Mouse (Mus musculus) megakaryocyte progenitor cell, adult 5-6 weeks (primary cell): ENCODE measurements around the gene Stox2. TPM values are rescaled to one million over a fixed set of nuclear protein-coding genes. Genes with fewer than 3 reads are reported as not detected.

Experiments
- ATAC-seq: replicated peaks from 2 replicates; pipeline ENCODE4 v1.8.0; 2016; ENCODE audit warnings: mild to moderate bottlenecking, moderate TSS enrichment, inconsistent platforms; ENCODE audit not compliant: poor library complexity
- total RNA-seq, 2 experiments: library from RNA; stranded (forward) in 1 of 2; stranded (reverse) in 1 of 2; fragments of 157-497, 149-512 nt in 1 of 2; fragments of 200-1000 nt in 1 of 2; gene quantifications; 2 replicates each; pipeline versions ENCODE4 v1.2.3 to v1.2.4; 2015 to 2017

Gene Stox2
- total RNA-seq, 2 experiments from 2014 or later = 0.67 to 1.7 TPM

DNA sequence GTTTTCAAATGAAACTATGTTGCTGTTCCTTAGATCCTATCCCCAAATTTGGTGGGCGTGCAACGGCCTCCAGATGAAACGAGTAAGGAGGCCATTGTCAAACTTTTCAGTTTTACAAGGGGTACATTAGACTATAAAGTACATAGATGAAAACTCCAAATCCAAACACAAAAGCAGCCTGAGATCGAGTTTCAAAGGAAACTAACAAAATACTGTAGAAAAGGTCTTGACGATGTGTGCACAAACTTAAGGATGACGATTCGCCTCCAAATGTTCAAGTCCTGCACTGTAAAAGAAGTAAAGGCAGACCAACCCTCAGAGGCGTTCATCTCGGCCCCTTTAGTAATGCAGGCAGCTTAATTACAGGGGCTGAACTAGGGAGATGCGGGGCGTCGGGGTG lies 34.8 kb downstream of the Stox2 start:
- ATAC-seq = no peak

DNA sequence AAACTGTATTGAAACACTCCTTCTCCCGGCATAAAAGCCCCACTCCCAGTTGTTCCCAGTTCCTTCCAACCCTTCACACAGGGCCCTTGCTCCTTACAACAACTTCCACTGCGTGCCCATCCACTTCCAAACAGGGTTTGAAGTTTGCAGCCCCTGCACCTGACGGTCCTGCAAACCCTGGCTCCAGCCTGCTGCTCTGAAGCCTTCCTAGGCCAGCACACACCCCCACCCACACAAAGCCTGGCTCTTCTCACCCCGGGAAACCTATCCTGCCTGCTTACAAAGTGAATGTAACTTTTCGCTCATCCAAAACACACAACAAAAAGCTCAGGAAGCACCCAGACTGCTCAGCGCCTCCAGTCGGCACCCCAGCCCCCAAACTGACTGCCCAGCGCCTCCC lies 37.1 kb downstream of the Stox2 start:
- ATAC-seq = no peak

DNA sequence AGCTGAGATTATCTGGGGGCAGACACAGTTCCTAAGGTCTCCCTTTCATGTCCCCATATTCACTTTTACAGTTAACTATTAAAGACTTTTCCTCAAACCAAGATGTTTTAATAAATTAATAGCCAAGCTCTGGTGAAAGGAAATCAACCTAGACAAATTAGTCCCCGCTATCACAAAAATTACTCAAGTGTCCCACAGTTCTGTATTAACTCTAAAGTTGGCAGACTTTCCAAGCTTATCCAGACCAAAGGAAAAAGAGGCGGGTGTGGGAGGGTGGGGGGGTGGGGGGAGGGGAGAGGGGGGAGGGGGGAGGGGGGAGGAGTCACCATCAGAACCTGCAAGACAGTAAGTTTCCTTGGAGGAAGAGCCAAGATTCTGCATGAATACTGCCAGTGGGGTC lies 41.3 kb downstream of the Stox2 start:
- no peak for ATAC-seq

DNA sequence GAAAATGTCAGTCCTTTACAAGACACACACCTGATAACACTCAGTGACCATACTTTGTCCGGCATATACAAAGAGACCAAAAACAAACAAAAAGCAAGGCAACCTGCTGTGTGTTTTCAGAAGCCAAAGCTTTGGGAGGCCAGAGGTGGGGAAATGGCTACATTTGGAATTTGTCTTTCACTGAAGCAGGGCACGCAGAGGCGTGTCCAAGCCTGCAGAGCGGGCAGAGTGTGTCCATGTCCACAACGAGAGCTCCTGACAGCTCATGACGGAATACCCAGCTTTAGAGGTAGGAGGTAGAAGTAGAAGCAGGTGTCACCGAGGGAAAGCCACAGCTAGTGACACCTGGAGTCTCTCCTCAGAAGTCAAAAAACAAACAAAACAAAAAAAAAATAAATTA lies 53.2 kb downstream of the Stox2 start:
- ATAC-seq = no peak

DNA sequence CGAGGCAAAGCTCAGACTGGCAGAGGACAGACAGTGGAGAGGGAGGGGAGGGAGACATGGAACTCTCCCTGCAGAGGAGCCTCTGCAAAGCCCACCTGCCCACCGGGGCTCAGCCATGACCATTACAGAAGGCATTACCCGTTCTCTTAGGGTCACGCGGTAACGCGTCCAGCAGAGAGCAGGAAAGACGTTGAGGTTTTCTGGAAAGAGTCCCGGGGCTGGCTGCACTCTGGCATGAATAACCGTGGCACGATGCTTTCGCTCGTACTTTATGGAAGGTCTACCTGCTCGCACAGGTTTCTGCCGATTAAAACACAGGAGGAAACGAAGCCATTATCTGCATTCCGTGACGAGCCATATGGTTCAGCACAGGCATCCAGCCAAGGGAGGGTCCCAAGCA lies 53.9 kb downstream of the Stox2 start:
- no peak for ATAC-seq

DNA sequence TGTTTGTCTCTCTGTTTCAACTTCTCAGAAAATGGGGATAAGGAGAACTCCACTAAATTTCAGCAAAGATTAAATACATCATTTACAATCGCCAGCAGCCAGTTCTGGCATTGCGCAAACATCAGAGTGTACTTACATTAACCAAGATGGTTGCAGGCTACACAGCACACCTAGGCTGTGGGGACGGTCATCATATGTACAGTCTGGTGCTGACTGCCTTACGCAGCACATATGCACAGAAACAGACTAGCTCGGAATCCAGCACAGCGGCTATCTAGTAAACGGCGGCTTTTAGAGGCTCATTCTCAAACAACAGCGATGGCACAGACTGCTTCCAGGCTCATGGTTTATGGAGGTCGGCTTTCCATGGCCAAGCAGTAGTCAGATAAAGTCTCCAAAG lies 54.3 kb downstream of the Stox2 start:
- no peak for ATAC-seq

DNA sequence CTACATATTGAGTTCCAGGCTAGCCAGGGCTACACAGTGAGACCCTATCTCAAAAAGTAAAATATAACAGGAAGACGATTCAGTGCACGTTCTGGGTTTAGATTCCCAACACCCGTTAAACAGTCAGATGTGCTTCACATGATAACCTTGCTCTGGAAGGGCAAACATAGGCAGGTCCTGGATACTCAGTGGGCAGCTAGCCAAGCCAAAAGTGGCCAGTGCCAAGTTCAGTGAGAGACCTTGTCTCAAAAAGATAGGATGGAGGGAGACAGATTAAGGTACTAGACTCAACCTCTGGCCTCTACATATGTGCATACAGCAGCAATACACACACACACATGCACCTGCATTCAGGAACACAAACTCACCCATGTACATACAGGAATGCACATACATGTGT lies 56.7 kb downstream of the Stox2 start:
- ATAC-seq = no peak

DNA sequence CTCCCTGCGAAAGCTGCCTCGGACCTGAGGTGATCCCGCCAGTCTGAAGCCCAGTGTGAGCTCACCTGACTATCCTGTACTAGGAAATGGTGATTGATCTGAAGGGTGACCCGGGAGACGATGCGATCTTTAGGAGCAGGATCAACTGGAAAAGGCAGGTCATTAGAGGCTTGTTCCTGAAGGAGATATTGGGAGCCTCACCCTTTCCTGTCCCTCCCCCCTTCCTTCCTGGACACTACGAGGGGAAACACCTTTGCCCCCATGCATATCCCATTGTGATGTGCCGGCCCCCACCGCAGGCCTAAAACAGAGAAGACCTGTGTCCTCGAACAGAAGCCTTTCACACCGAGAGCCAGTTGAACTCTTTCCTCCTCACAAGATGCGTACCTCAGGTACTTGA lies 58.0 kb downstream of the Stox2 start:
- ATAC-seq = no peak

DNA sequence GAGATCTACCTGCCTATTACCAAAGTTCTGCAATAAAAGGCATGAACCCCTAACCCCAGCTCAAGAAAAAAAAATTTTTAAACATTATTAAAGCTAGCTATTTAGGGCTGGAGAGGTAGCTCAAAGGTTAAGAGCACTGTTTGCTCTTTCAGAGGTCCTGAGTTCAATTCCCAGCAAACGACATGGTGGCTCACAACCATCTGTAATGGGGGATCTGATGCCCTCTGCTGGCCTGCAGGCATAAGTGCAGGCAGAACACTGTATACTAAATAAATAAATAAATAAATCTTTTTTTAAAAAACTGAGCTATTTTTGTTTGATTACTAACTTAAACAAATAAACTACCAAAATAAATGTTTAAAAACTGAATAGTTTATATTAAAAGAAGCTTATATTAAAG lies 60.4 kb downstream of the Stox2 start:
- ATAC-seq = no peak

DNA sequence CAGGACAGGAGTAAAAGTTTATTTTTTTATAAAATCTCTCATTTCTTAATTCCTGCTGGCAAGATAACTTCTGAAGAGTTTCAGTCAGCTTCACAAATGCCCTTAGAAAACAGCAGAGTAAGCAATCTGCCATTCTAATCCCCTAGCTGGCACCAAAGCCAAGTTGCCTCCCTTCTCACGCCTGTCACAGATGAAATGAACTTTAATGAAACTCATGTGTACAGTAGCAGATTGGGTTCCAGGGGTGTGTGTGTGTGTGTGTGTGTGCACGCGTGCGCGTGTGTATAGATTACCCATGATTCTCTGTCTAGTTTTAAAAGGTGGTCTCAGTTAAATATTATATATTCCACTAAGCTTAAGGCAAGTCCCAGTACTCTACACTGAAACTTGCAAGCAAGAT lies 62.0 kb downstream of the Stox2 start:
- no peak for ATAC-seq

DNA sequence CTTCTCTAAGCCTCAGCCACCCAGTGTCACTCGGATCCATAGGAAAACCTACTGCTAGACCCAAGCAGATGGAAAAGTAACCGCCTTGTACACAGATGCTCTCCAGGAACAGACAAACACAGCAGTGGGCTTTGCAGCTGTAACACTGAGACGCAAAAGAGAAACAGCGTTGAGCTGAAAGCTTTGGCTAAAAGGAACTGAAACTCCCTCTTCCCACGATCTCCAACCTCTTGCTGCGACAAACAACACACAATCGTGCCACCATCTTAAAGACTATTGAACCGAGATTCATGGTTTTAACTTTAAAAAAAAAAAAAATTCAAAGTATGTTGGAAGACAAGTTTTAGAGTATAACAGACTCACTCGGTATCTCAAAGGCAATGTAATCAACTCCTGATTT lies 62.5 kb downstream of the Stox2 start:
- peak; percentile 48; the same call in 1 of the 2 replicates for ATAC-seq

DNA sequence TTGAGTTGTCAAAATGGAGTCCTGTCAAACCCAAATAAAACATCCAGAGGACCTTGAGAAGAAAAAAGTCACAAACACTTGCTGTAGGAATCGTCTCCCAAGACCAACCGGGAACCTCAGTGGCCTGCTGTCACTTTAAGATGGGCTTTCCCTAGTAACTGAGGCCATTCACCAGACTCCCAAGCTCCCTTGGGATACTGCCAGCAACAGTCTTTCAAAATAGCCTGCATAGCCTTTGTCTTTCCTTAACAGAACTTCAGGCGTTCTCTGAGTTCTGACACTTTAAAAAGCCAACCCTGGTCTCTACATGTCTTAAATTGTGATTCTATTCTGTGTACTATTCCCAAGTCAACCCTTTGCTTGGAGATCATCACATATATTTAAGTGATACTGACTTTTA lies 64.9 kb downstream of the Stox2 start:
- no peak for ATAC-seq

DNA sequence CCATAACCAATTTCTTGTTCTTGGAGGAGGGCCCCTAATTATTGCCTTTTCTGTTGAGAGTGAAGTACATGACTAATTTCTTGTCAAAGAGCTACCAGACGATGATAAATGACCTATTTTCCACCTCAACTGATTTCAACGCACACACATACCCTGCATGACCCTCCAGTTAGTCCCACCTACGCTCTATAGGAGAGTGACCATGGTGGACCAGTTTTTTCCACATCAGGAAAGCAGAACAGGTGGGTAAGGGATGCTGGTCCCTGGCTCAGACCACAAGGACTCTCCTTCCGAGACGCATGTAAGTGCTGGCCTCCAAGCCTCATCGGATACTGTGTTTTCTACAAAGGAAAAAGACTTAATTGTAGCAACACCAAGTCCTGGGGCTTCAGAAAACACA lies 65.4 kb downstream of the Stox2 start:
- no peak for ATAC-seq

DNA sequence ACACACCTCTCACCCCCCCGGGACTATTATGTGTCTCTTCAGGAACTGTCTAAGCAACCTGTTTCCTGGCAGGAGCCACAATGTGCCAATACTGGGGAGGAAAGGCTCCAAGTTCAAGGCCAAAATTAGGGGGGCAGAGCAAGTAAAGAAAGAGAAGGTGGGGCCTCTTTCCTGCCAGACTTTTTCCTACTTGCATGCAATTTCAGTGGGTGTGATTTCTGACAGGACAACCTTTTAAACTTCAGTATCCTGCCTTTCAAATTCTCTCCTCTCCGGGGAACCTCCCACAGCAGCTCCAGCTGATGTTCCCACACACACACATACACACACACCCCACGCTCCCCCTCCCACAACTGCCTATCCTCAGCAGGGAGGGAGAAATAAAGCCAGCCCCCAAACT lies 66.1 kb downstream of the Stox2 start:
- ATAC-seq = peak; percentile 37; the same call in 1 of the 2 replicates

DNA sequence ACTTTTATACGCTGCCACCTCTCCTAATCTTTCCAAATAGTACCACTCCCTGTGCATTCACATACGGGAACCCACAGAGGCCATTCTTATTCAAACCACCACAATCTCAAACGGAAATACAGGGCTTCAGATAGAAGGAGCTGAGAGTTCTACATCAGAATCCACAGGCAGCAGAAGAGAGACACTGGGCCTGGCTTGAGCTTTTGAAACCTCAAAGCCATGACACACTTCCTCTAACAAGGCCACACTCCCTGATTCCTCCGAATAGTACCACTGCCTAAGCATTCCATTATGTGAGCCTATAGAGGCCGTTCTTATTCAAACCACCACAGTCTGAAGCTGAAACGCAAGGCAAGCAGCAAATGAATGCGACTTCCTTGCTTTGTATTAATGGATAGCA lies 69.5 kb downstream of the Stox2 start:
- ATAC-seq = no peak

DNA sequence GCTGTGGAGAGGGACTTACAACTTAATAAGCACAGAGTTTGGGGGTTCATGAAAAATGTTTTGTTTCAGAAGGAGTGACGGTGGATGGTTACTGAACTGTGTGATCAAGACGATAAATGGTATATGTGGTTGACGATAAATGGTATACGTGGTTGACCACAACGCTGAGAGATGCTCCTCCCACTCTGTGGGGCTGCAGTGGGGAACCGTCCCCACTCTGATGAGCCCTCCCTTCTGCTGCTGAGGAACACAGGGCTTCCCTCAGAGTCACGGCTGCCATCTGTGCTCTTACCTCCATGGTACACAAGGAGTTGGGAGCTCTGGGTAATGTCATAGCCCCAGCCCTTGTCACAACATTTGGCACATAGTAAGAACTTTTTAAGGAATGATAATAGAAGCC lies 72.4 kb downstream of the Stox2 start:
- ATAC-seq = peak; percentile 51

DNA sequence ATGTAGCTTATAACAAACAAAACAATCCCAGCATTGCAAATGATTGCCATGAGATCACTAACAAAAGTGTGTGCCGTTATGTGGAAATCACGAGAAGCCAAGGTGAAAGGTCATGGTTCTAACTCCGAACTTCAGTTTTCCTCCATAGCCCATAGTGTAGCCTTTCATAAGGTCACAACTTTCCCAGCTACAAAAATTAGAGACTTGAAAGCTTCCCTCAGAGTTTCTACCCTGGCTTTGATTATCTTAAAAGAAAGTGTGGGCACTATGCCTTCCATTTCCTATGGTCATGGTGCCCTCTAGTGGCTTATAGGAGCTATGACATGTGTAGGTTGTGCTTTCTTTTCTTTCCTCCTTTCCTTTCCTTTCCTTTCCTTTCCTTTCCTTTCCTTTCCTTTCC lies 74.6 kb downstream of the Stox2 start:
- peak; percentile 67 for ATAC-seq

DNA sequence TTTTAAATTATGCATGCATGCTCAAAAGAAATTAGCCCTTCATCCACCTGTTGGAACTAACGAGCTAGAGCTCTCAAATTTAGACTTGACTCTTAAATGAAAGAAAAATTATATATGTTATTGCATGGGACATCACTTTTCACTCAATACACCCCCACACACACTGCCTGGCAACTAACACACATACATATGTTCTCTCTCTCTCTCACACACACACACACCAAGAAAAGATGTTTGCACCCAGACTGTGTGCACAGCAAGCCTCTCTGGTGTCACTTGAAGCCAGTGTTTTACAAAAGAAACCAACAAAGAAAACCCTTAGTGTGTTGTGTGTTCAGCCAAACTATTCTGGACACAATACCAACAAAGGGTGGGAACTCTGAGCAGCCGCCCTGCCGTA lies 75.1 kb downstream of the Stox2 start:
- no peak for ATAC-seq

DNA sequence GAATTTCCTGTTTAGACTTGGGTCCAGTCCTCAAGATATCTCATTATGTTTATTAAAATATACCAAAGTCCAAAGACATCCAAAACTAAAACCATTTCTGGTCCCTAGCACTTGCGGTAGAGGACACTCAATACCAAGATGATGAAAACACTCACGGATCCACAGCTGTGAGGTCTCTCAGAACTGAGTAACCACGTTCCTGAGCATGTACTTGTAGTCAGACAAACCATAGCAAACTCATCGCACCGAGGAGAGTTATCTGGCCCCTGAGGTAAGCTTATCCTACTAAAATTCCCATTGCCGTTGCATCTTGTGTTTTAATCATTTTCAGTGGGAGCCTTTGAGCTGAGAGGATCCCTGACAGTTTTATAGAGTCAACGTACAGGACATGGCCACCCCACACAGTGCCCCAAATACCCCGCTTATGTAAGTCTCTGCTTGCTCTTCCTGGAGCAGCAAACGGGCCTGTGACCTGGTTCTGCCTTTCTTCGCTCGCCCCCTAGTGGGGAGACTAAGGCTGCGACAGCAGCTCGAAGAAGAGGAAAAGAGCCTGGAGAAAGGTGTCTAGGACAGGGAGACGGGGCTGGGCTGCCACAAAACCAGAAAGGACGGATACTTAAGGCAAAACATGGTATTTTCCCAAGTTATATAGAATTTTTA lies 75.6 kb downstream of the Stox2 start:
- peak; percentile 90 for ATAC-seq

DNA sequence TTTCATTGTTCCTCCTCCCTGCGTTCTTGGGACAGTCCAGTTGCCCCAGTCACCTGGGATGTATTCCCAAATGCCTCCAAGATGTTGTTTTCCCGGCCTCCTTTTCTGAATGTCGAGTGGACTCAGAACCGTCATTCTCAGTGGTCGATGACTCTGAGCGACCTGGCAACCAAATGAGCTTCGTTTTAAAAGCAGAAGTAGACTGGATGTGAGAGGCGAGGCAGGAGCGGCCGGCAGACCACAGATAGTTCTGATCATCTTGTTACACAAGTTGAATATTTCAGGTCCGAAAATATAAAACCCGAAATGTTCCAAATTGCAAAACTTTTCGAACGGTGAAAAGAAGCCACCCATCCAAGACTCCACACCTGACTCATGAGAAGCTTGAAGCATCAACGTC lies 76.2 kb downstream of the Stox2 start:
- ATAC-seq = peak; percentile 56

DNA sequence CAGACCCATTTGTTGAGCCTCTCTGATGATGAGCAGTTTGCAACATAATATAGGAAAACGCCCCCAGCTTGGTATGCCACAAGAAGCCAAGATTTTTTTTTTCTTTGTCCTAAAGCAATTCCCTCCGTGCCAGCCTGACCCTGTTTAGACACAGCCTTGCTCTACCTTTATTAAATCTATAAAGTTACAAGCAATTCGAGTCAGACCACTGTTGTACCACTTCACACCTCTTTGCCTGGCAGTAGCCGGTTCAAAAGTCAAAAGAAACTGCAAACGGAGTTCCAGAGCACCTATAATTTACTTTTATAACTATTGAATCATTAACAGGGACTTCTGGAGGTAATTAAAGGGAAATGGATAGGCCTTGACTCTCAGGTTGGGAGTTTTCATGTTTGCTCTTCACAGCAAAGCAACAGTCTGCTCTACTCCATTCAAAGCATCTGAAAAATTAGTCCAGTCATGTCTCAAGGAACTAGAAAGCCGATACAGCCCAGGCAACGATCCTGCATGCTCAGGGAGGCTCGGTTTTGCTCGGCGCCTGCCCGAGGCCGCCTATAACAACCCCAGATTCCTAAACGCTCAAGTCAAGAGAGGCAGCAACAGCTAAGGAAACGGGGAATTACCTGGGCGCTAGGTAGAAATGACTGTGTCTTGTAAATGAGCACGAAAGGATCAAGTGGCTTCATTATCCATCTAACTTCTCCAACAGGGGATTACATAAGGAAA lies 77.0 kb downstream of the Stox2 start:
- no peak for ATAC-seq

DNA sequence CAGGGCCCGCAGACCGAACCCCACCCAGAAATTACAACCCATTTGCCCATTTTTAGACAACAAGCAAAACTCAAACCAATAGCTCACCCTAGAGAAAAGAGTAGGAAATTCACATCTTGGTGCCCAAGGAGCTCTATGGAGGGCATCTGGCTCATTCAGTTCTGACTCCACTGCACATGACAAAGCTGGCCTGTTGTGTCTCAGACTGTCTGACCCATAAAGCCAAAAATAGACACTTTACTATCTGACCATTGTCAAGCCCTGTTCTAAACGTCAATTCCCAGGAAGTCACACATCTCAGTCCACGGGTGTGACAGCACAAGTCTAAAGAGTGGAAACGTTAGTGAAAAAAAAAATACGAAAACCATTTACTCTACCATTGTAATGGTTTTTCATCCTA lies 79.1 kb downstream of the Stox2 start:
- no peak for ATAC-seq

DNA sequence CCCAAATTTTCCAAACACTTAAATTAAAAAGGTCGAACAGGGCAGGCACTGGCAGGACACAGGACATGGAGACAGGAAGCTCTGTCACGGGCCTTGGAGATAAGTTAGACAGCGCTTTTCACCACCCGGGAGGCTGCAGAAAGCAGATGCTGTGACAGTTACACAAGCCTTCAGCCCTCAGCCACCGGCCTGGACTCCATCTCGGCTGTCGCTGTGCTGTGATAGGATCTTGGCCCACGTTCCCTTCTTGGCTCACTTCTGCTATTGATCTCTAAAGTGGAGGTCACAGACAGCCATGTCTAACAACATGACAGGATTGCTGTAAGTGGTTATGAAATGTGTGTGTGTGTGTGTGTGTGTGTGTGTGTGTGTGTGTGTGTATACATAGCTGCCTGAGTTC lies 82.9 kb downstream of the Stox2 start:
- peak; percentile 95 for ATAC-seq
